Comparison of ENCODE assay signal across 8 mouse cellular contexts in the genomic region with DNA sequence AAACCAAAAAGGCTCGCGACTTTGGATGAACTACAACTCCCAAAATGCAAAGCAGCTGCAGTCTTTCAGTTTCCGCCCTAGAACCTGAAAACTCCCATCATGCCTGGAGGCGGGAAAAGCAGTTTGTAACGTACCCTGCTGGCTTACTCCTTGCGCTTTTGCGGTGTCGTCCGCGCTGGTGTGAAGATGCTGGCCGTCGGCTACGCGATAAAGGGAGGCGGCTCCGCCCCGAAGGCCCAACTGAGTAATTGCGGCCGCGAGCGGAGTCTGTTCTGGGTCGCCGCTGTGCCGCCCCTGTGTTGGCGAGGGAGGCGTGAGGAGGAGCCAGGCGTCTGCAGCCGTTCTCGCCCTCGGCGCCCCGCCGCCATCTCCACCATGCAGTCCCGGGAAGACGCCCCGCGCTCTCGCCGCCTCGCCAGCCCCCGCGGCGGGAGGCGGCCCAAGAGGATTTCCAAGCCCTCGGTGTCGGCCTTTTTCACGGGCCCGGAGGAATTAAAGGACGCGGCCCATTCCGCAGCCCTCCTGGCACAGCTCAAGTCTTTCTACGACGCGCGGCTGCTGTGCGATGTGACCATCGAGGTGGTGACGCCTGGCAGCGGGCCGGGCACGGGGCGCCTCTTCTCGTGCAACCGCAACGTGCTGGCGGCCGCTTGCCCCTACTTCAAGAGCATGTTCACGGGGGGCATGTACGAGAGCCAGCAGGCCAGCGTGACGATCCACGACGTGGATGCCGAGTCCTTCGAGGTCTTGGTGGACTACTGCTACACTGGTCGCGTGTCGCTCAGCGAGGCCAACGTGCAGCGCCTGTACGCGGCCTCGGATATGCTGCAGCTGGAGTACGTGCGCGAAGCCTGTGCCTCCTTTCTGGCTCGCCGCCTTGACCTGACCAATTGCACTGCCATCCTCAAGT. TPM values are rescaled to one million over a fixed set of nuclear protein-coding genes. Genes with fewer than 3 reads are reported as not detected.
A peak's percentile ranks its signal among the peaks of the same experiment; 100 is the strongest.
DNase-seq lines count a peak whose midpoint lies in the region; ATAC-seq and TF ChIP-seq lines count a peak whose summit lies in the region.
"Not testable (repeated sequence)": the region's sequence is repeated elsewhere in the genome, so short reads cannot be mapped to it uniquely, and the experiment has no call there.

A gene (plus strand): TSS at position 155 of the 910 bp plus-strand sequence.

- POLR2A ChIA-PET in Patski (lab: Charles Lee) = interaction anchor here (0.7 kb wide), 1 partner anchor 22 kb away, joined by 3 read pairs; no protein-coding TSS in a partner anchor

- TF ChIP-seq CTCF in Patski (IDR thresholded peaks at IDR 0.05); olfactory bulb, adult 2 months (IDR thresholded peaks at IDR 0.05; ENCODE audit: insufficient read depth, low read depth, low read length): not testable (repeated sequence)

- ATAC-seq in Patski = peak; percentile 84
- peak; percentile 92 for ATAC-seq in lung, embryonic 15.5 days (ENCODE audit: borderline replicate concordance, extremely low read depth, low FRiP score, low TSS enrichment)

- peak; percentile 37 for DNase-seq in Patski (ENCODE audit: low read depth, low spot score)
- peak; percentile 84 to 85 for DNase-seq in cerebellum, postnatal 10 days
- DNase-seq in frontal cortex, adult 2 months (ENCODE audit: extremely low spot score in 1 of 2, low spot score in 1 of 2) = peak; percentile 69 to 87
- DNase-seq in hindbrain, embryonic 10.5 days (ENCODE audit: low spot score) = peak; percentile 89
- DNase-seq in layer of hippocampus, adult 9-10 months (ENCODE audit: low spot score) = peak; percentile 46
- peak; percentile 54 to 72 for DNase-seq in thymus, adult 18-20 months

- WGBS in hindbrain, embryonic 10.5 days = 17% methylated on average over 43 of the region's 89 CpGs
- WGBS in lung, embryonic 15.5 days = 13% methylated on average over 36 of the region's 89 CpGs
- WGBS in olfactory bulb, adult 2 months = 19% methylated on average over 44 of the region's 89 CpGs

- peak within 1 kb of the TSS; percentile 54 for H3K9ac ChIP-seq in lung, embryonic 15.5 days

- H3K27ac ChIP-seq in hindbrain, embryonic 10.5 days = peak within 1 kb of the TSS; percentile 90
- peak within 1 kb of the TSS; percentile 74; the same call in 1 of the 2 replicates for H3K27ac ChIP-seq in lung, embryonic 15.5 days
- not testable (repeated sequence) for H3K27ac ChIP-seq in olfactory bulb, adult 2 months (ENCODE audit: insufficient read depth, low read depth, low read length)

- not testable (repeated sequence) for H3K36me3 ChIP-seq in hindbrain, embryonic 10.5 days; lung, embryonic 15.5 days

- peak within 1 kb of the TSS; percentile 82 for H3K4me2 ChIP-seq in lung, embryonic 15.5 days

- CTCF ChIA-PET in Patski (lab: Charles Lee) = interaction anchor here (1.3 kb wide), 1 partner anchor 16 kb away, joined by 4 read pairs; no protein-coding TSS in a partner anchor

- peak within 1 kb of the TSS; percentile 63 for H3K4me3 ChIP-seq in hindbrain, embryonic 10.5 days
- peak within 1 kb of the TSS; percentile 63 for H3K4me3 ChIP-seq in lung, embryonic 15.5 days
- peak within 1 kb of the TSS; percentile 85 for H3K4me3 ChIP-seq in olfactory bulb, adult 2 months (ENCODE audit: insufficient read depth, low read depth, low read length)

- peaks cover 15% of the 10 kb centered on the region for H3K9me3 ChIP-seq in hindbrain, embryonic 10.5 days
- H3K9me3 ChIP-seq in lung, embryonic 15.5 days = not testable (repeated sequence)

- in situ Hi-C loops in Patski (cut with MboI; ENCODE audit: low pct_unique_long_range_greater_than_20kb) = not testable (repeated sequence)

- not testable (repeated sequence) for H3K4me1 ChIP-seq in hindbrain, embryonic 10.5 days (replicated peaks); lung, embryonic 15.5 days; olfactory bulb, adult 2 months (ENCODE audit: control insufficient read depth, insufficient read depth, low read length)

- TF ChIP-seq POLR2A in olfactory bulb, adult 2 months (IDR thresholded peaks at IDR 0.05; ENCODE audit: insufficient read depth, low read depth, low read length) = not testable (repeated sequence)

- not testable (repeated sequence) for H3K27me3 ChIP-seq in Patski; hindbrain, embryonic 10.5 days (ENCODE audit: insufficient read depth, poor library complexity, severe bottlenecking); lung, embryonic 15.5 days

RNA-seq across cellular contexts. Expression of the gene that starts here (rescaled TPM):
- polyA plus RNA-seq in Patski (2021) = 1.2 TPM
- 0.71 and 1.0 TPM in 2 replicates for polyA plus RNA-seq in frontal cortex, adult 2 months (2012; rRNA removed)
- polyA plus RNA-seq in hindbrain, embryonic 10.5 days (2016; fragmentation: Nextera tagmentation; extraction: Ambion mirVana) = 4.9 and 6.0 TPM in 2 replicates
- polyA plus RNA-seq in lung, embryonic 15.5 days (2015; fragmentation: Nextera tagmentation; extraction: Ambion mirVana) = 3.8 and 4.6 TPM in 2 replicates
- polyA plus RNA-seq in olfactory bulb, adult 2 months (2012; ENCODE audit: insufficient read depth, insufficient read length, low replicate concordance, missing spikeins) = not detected in 2 replicates

Comparison
In these comparisons a context has a peak if more than half of its experiments do, and no peak if none do; other contexts are left out.
1. DNase-seq: peak in every context shown above with its lines; median percentile 89 in hindbrain, embryonic 10.5 days; 84 in cerebellum, postnatal 10 days; 78 in frontal cortex, adult 2 months; 63 in thymus, adult 18-20 months; 46 in layer of hippocampus, adult 9-10 months; 37 in Patski.